Mouse (Mus musculus) frontal cortex, postnatal 36 days (tissue): ENCODE results near the gene Gpt2.
A peak's percentile ranks its signal among the peaks of the same experiment; 100 is the strongest.

Experiments used
- DNase-seq, 2 experiments: peaks; one replicate each; pipeline ENCODE4 v3.0.0; 2022; ENCODE audit warnings: low spot score in 2 of 2

Gpt2 gene

GRCm38 (mm10) chr8:85492125-85492875 lies at the start of gene Gpt2:
TSS of gene Gpt2 (plus strand) at chr8:85492576.
- DNase-seq = peak; percentile 92 to 96

GRCm38 (mm10) chr8:85444092-85444491 lies 48.3 kb upstream of the Gpt2 start:
- no peak for DNase-seq

GRCm38 (mm10) chr8:85445936-85446685 lies 46.3 kb upstream of the Gpt2 start:
- DNase-seq = no peak

GRCm38 (mm10) chr8:85450335-85450734 lies 42.0 kb upstream of the Gpt2 start:
- DNase-seq = no peak

GRCm38 (mm10) chr8:85452328-85452727 lies 40.0 kb upstream of the Gpt2 start:
- DNase-seq = no peak

- no peak for DNase-seq
Observed at GRCm38 (mm10) chr8:85453256-85453655, 39.1 kb upstream of the Gpt2 start.

GRCm38 (mm10) chr8:85454750-85455149 lies 37.6 kb upstream of the Gpt2 start:
- no peak for DNase-seq

GRCm38 (mm10) chr8:85456536-85456935 lies 35.8 kb upstream of the Gpt2 start:
- DNase-seq = peak; percentile 48 to 66

GRCm38 (mm10) chr8:85459582-85459981 lies 32.8 kb upstream of the Gpt2 start:
- DNase-seq = no peak

GRCm38 (mm10) chr8:85460804-85461203 lies 31.6 kb upstream of the Gpt2 start:
- DNase-seq = no peak

- no peak for DNase-seq
Observed at GRCm38 (mm10) chr8:85461377-85461776, 31.0 kb upstream of the Gpt2 start.

- DNase-seq = no peak
Observed at GRCm38 (mm10) chr8:85462441-85462840, 29.9 kb upstream of the Gpt2 start.

GRCm38 (mm10) chr8:85464316-85464715 lies 28.1 kb upstream of the Gpt2 start:
- no peak for DNase-seq

GRCm38 (mm10) chr8:85466056-85466455 lies 26.3 kb upstream of the Gpt2 start:
- no peak for DNase-seq

- no peak for DNase-seq
Observed at GRCm38 (mm10) chr8:85470753-85471152, 21.6 kb upstream of the Gpt2 start.

GRCm38 (mm10) chr8:85472800-85473199 lies 19.6 kb upstream of the Gpt2 start:
- DNase-seq = no peak

- no peak for DNase-seq
Observed at GRCm38 (mm10) chr8:85473246-85473645, 19.1 kb upstream of the Gpt2 start.

GRCm38 (mm10) chr8:85474924-85475323 lies 17.5 kb upstream of the Gpt2 start:
- no peak for DNase-seq

GRCm38 (mm10) chr8:85476970-85477545 lies 15.3 kb upstream of the Gpt2 start:
- no peak for DNase-seq

GRCm38 (mm10) chr8:85478397-85478796 lies 14.0 kb upstream of the Gpt2 start:
- no peak for DNase-seq

- DNase-seq = no peak
Observed at GRCm38 (mm10) chr8:85479710-85480109, 12.7 kb upstream of the Gpt2 start.

- peak; percentile 34 to 36 for DNase-seq
Observed at GRCm38 (mm10) chr8:85481900-85482299, 10.5 kb upstream of the Gpt2 start.

- peak in 1 of 2 experiments; percentile 30 for DNase-seq
Observed at GRCm38 (mm10) chr8:85482427-85482826, 9.9 kb upstream of the Gpt2 start.
